Mouse (Mus musculus): ENCODE measurements around the gene Rapgef2. TPM values are rescaled to one million over a fixed set of nuclear protein-coding genes. Genes with fewer than 3 reads are reported as not detected.

Rapgef2 gene
- polyA plus RNA-seq, 2 experiments: 7.6 to 12.5 TPM

DNA sequence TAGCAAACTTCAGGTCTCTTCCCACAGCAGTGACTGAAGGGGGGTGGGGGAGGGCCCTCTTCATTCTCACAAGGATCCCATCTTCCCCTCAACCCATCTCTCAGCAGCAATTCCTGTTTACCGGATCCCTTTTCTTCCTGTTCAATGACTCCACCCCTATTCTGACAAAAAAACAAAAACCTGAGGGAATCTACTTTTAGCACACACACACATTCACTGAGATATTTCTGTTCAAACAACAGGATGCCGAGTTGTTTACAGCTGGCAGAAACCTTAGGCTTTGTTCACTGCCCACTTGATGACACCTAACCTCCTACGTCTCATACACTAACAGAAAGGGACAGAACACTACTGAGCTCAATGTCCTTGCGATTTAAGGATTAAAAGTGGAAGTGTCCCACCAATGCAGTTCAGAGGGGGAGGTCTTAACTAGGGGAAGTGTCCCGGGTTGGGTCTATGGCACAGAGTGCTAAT, 33.4 kb downstream of the Rapgef2 start:
- WGBS: 69% methylated on average over 5 of the region's 5 CpGs

DNA sequence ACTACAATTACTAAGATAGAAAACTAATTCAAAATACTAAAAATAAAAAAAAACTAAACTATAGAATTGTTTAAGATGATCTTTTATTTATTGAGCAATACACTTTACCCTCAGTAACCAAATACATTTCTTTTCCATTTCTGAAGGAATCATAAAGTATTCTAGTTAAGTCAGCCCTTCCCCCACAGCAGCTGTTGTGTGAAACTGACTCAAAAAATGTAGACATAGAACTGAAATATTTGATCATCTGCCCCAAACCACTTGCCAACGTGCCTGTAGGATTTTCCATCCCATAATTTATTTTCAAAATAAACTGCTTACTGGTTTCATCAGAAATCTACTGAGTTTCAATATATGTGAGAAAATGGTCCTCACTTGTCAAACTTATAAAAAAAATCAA, 36.4 kb downstream of the Rapgef2 start:
- Histone ChIP-seq H3K4me1 (ENCODE audit: control insufficient read depth, insufficient read depth, low read length) (no peaks in the 10 kb centered on the region; the same call in 1 of the 2 replicates), H3K36me3 (ENCODE audit: control insufficient read depth, insufficient read depth, low read length) (no peaks in the 10 kb centered on the region), H3K4me3 (replicated peaks; ENCODE audit: low read length) (no peak overlapping the region), H3K27me3 (ENCODE audit: control insufficient read depth, insufficient read depth, low read length) (no peaks in the 10 kb centered on the region), H3K9me3 (ENCODE audit: control insufficient read depth, low read length) (no peaks in the 10 kb centered on the region), H3K4me2 (replicated peaks; ENCODE audit: low read depth, low read length, severe bottlenecking) (no peak overlapping the region), H3K27ac (replicated peaks; ENCODE audit: low read depth, low read length) (no peak overlapping the region), H3K9ac (ENCODE audit: low read depth, low read length, severe bottlenecking) (no peak overlapping the region)
- TF ChIP-seq POLR2A (IDR thresholded peaks at IDR 0.05; ENCODE audit: borderline replicate concordance, extremely low read depth, insufficient read depth, insufficient read length): no peak
- 50% methylated on average over 1 of the region's 1 CpGs for WGBS
- ATAC-seq (ENCODE audit: low FRiP score, low read depth): no peak
- no peak for DNase-seq (ENCODE audit: low spot score)

More for the DNA sequence above, 33.4 kb downstream of the Rapgef2 start:
- no peak overlapping the region for H3K4me2 ChIP-seq (replicated peaks; ENCODE audit: low read depth, low read length, severe bottlenecking)
- H3K27ac ChIP-seq (replicated peaks; ENCODE audit: low read depth, low read length): no peak overlapping the region
- H3K9me3 ChIP-seq (ENCODE audit: control insufficient read depth, low read length): no peaks in the 10 kb centered on the region
- H3K4me1 ChIP-seq (ENCODE audit: control insufficient read depth, insufficient read depth, low read length): no peaks in the 10 kb centered on the region; the same call in 1 of the 2 replicates
- H3K36me3 ChIP-seq (ENCODE audit: control insufficient read depth, insufficient read depth, low read length): no peaks in the 10 kb centered on the region
- DNase-seq (ENCODE audit: low spot score) (no peak), ATAC-seq (ENCODE audit: low FRiP score, low read depth) (no peak)
- no peaks in the 10 kb centered on the region for H3K27me3 ChIP-seq (ENCODE audit: control insufficient read depth, insufficient read depth, low read length)
- H3K9ac ChIP-seq (ENCODE audit: low read depth, low read length, severe bottlenecking): no peak overlapping the region
- no peak overlapping the region for H3K4me3 ChIP-seq (replicated peaks; ENCODE audit: low read length)
- TF ChIP-seq POLR2A (IDR thresholded peaks at IDR 0.05; ENCODE audit: borderline replicate concordance, extremely low read depth, insufficient read depth, insufficient read length): no peak

- TF ChIP-seq POLR2A (IDR thresholded peaks at IDR 0.05; ENCODE audit: borderline replicate concordance, extremely low read depth, insufficient read depth, insufficient read length): no peak
- no peaks in the 10 kb centered on the region for H3K9me3 ChIP-seq (ENCODE audit: control insufficient read depth, low read length)
- no peak overlapping the region for H3K4me3 ChIP-seq (replicated peaks; ENCODE audit: low read length)
- no peak overlapping the region for H3K4me2 ChIP-seq (replicated peaks; ENCODE audit: low read depth, low read length, severe bottlenecking)
- no peak for ATAC-seq (ENCODE audit: low FRiP score, low read depth)
- no peaks in the 10 kb centered on the region for H3K27me3 ChIP-seq (ENCODE audit: control insufficient read depth, insufficient read depth, low read length)
- no peak overlapping the region for H3K9ac ChIP-seq (ENCODE audit: low read depth, low read length, severe bottlenecking)
- no peak for DNase-seq (ENCODE audit: low spot score)
- no peak overlapping the region for H3K27ac ChIP-seq (replicated peaks; ENCODE audit: low read depth, low read length)
- WGBS: 77% methylated on average over 5 of the region's 5 CpGs
- no peaks in the 10 kb centered on the region; the same call in none of the 2 replicates for H3K4me1 ChIP-seq (ENCODE audit: control insufficient read depth, insufficient read depth, low read length)
- no peaks in the 10 kb centered on the region for H3K36me3 ChIP-seq (ENCODE audit: control insufficient read depth, insufficient read depth, low read length)
These were observed 37.6 kb downstream of the Rapgef2 start for GRCm38 (mm10) chr3:79248659-79249235.

GRCm38 (mm10) chr3:79248208-79248607, 38.1 kb downstream of the Rapgef2 start:
- no peak for DNase-seq (ENCODE audit: low spot score)
- Histone ChIP-seq H3K9ac (ENCODE audit: low read depth, low read length, severe bottlenecking) (no peak overlapping the region), H3K27me3 (ENCODE audit: control insufficient read depth, insufficient read depth, low read length) (no peaks in the 10 kb centered on the region), H3K4me1 (ENCODE audit: control insufficient read depth, insufficient read depth, low read length) (peaks cover under 1% of the 10 kb centered on the region), H3K4me2 (replicated peaks; ENCODE audit: low read depth, low read length, severe bottlenecking) (no peak overlapping the region), H3K4me3 (replicated peaks; ENCODE audit: low read length) (no peak overlapping the region), H3K36me3 (ENCODE audit: control insufficient read depth, insufficient read depth, low read length) (no peaks in the 10 kb centered on the region), H3K9me3 (ENCODE audit: control insufficient read depth, low read length) (no peaks in the 10 kb centered on the region), H3K27ac (replicated peaks; ENCODE audit: low read depth, low read length) (no peak overlapping the region)
- TF ChIP-seq POLR2A (IDR thresholded peaks at IDR 0.05; ENCODE audit: borderline replicate concordance, extremely low read depth, insufficient read depth, insufficient read length): no peak
- 82% methylated on average over 11 of the region's 11 CpGs for WGBS
- no peak for ATAC-seq (ENCODE audit: low FRiP score, low read depth)

- Histone ChIP-seq H3K27me3 (ENCODE audit: control insufficient read depth, insufficient read depth, low read length) (no peaks in the 10 kb centered on the region), H3K4me2 (replicated peaks; ENCODE audit: low read depth, low read length, severe bottlenecking) (no peak overlapping the region), H3K9me3 (ENCODE audit: control insufficient read depth, low read length) (no peaks in the 10 kb centered on the region), H3K9ac (ENCODE audit: low read depth, low read length, severe bottlenecking) (no peak overlapping the region), H3K4me3 (replicated peaks; ENCODE audit: low read length) (no peak overlapping the region), H3K27ac (replicated peaks; ENCODE audit: low read depth, low read length) (no peak overlapping the region), H3K36me3 (ENCODE audit: control insufficient read depth, insufficient read depth, low read length) (no peaks in the 10 kb centered on the region), H3K4me1 (ENCODE audit: control insufficient read depth, insufficient read depth, low read length) (peaks cover 3% of the 10 kb centered on the region)
- WGBS: 82% methylated on average over 9 of the region's 9 CpGs
- ATAC-seq (ENCODE audit: low FRiP score, low read depth) (no peak), DNase-seq (ENCODE audit: low spot score) (no peak)
- no peak for TF ChIP-seq POLR2A (IDR thresholded peaks at IDR 0.05; ENCODE audit: borderline replicate concordance, extremely low read depth, insufficient read depth, insufficient read length)
These were observed 42.0 kb downstream of the Rapgef2 start for GRCm38 (mm10) chr3:79244347-79244746.

Data from limb, embryonic 14.5 days (tissue).